13 mouse cellular contexts compared by ENCODE assay signal in the genomic region with DNA sequence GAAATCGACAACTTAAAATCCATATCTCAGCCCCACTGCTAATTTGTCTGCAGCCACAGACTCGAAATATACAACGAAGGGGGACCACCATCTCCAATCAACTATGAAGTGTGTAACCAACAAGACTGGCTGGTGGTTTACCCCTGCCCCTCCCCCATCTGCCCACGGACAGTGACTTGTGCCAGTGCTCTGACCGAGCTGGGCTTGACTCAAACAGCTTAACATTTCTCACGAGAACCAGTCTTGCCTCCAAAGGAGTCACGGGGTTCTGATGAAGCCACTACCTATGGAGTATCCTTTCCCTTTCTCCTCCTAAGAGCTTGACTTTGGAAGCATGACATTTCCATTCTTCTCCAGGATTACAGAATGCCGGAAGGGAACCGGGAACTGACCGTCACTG. TPM values are rescaled to one million over a fixed set of nuclear protein-coding genes. Genes with fewer than 3 reads are reported as not detected.
DNase-seq lines count a peak whose midpoint lies in the region; ATAC-seq lines count a peak whose summit lies in the region.
"Had no signal": no experiment of that assay in that cellular context is flagged by ENCODE, and none has a peak within 500 bp of the region (broad histone marks: within the 10 kb centered on the region; RNA-seq: fewer than 3 reads in every experiment).

No protein-coding gene starts in this region.

- H3K4me1 ChIP-seq in forebrain, embryonic 16.5 days (replicated peaks; ENCODE audit: control insufficient read depth, insufficient read depth, low read length) = peaks cover 55% of the 10 kb centered on the region
- H3K4me1 ChIP-seq in midbrain, embryonic 12.5 days = peaks cover 66% of the 10 kb centered on the region

- no peak for ATAC-seq in forebrain, embryonic 16.5 days
- ATAC-seq in midbrain, embryonic 12.5 days (ENCODE audit: low FRiP score, low read depth) = no peak
- no peak for ATAC-seq in granulocyte monocyte progenitor cell, adult 5-6 weeks (replicated peaks; ENCODE audit: poor library complexity, severe bottlenecking)
- ATAC-seq: intestine, postnatal 0 days had no signal

- H3K4me2 ChIP-seq in forebrain, embryonic 16.5 days (ENCODE audit: low read length) = peak overlapping the region; percentile 67
- peak overlapping the region; percentile 70 for H3K4me2 ChIP-seq in midbrain, embryonic 12.5 days (replicated peaks)
- H3K4me2 ChIP-seq: embryonic facial prominence, embryonic 13.5 days; liver, embryonic 11.5 days had no signal

- peak overlapping the region; percentile 81 for H3K4me3 ChIP-seq in forebrain, embryonic 16.5 days (replicated peaks; ENCODE audit: low read length)
- H3K4me3 ChIP-seq in midbrain, embryonic 12.5 days = peak overlapping the region; percentile 71
- H3K4me3 ChIP-seq: embryonic facial prominence, embryonic 13.5 days had no signal

- peak overlapping the region; percentile 17 for H3K27ac ChIP-seq in forebrain, embryonic 16.5 days (ENCODE audit: low read length)
- H3K27ac ChIP-seq in midbrain, embryonic 12.5 days (replicated peaks) = peak overlapping the region; percentile 22; the same call in 1 of the 2 replicates
- H3K27ac ChIP-seq: embryonic facial prominence, embryonic 13.5 days had no signal

- peak overlapping the region; percentile 90 for H3K9ac ChIP-seq in forebrain, embryonic 16.5 days (replicated peaks; ENCODE audit: low read depth, low read length)
- H3K9ac ChIP-seq in midbrain, embryonic 12.5 days (replicated peaks) = peak overlapping the region; percentile 78
- H3K9ac ChIP-seq: embryonic facial prominence, embryonic 13.5 days had no signal

- no peaks in the 10 kb centered on the region for H3K9me3 ChIP-seq in forebrain, embryonic 16.5 days (ENCODE audit: control insufficient read depth, low read length)
- no peaks in the 10 kb centered on the region for H3K9me3 ChIP-seq in midbrain, embryonic 12.5 days
- H3K9me3 ChIP-seq: embryonic facial prominence, embryonic 13.5 days had no signal

- peak; percentile 68 for DNase-seq in cerebellum, adult 11-12 months
- DNase-seq in cerebellum, adult 11 months = no peak
- DNase-seq in cerebellum, postnatal 10 days = peak; percentile 87 to 88
- DNase-seq in B cell, adult 2 months = no peak
- DNase-seq in thymus, adult 18-20 months = no peak
- DNase-seq: layer of hippocampus, adult 9-11 months; lung, postnatal 36 days had no signal

- WGBS in forebrain, embryonic 16.5 days = 41% methylated on average over 10 of the region's 10 CpGs
- 45% methylated on average over 10 of the region's 10 CpGs for WGBS in midbrain, embryonic 12.5 days

- H3K36me3 ChIP-seq in forebrain, embryonic 16.5 days (ENCODE audit: control insufficient read depth, insufficient read depth) = no peaks in the 10 kb centered on the region
- no peaks in the 10 kb centered on the region for H3K36me3 ChIP-seq in midbrain, embryonic 12.5 days
- H3K36me3 ChIP-seq: embryonic facial prominence, embryonic 13.5 days had no signal

- H3K27me3 ChIP-seq in forebrain, embryonic 16.5 days (replicated peaks; ENCODE audit: control insufficient read depth, insufficient read depth, low read length) = no peaks in the 10 kb centered on the region
- no peaks in the 10 kb centered on the region for H3K27me3 ChIP-seq in midbrain, embryonic 12.5 days

RNA-seq across cellular contexts. Expression of a gene that starts 2.8 kb away (rescaled TPM):
- polyA plus RNA-seq in forebrain, embryonic 16.5 days (2015; fragmentation: Nextera tagmentation; extraction: Ambion mirVana) = 32.4 and 33.9 TPM in 2 replicates
- 21.8 and 24.0 TPM in 2 replicates for polyA plus RNA-seq in midbrain, embryonic 12.5 days (2016; fragmentation: Nextera tagmentation; extraction: Ambion mirVana)
- not detected in 2 replicates for total RNA-seq in granulocyte monocyte progenitor cell, adult 5-6 weeks (2014; fragmentation: Nextera tagmentation)
- not detected in 2 replicates for total RNA-seq in granulocyte monocyte progenitor cell, adult 5-6 weeks (2017)

Comparison
In these comparisons a context has a peak if more than half of its experiments do, and no peak if none do; other contexts are left out.
1. DNase-seq: peak in cerebellum, adult 11-12 months (single experiment) and cerebellum, postnatal 10 days (2 of 2); none in cerebellum, adult 11 months (single experiment), B cell, adult 2 months (0 of 2) and thymus, adult 18-20 months (0 of 2).